Mouse (Mus musculus): ENCODE results near the gene Cdh1.

- TF ChIP-seq EP300 (IDR thresholded peaks at IDR 0.05; ENCODE audit: low read depth in 1 of 2, low read length in 2 of 2) (no peak), NRF1 (IDR thresholded peaks at IDR 0.05; ENCODE audit: insufficient read depth, low read depth, low read length, poor library complexity, severe bottlenecking) (no peak), CHD1 (IDR thresholded peaks at IDR 0.05; ENCODE audit: low read depth, low read length) (no peak), CTCF (IDR thresholded peaks at IDR 0.05 in 2 of 3, conservative IDR thresholded peaks at IDR 0.05 in 1 of 3; ENCODE audit: control insufficient read depth in 1 of 3, insufficient read depth in 1 of 3, low read depth in 2 of 3, low read length in 3 of 3, poor library complexity in 1 of 3, severe bottlenecking in 1 of 3) (no peak), BHLHE40 (IDR thresholded peaks at IDR 0.05; ENCODE audit: borderline replicate concordance, low read depth, low read length) (no peak), USF2 (IDR thresholded peaks at IDR 0.05; ENCODE audit: borderline replicate concordance in 1 of 2, insufficient read depth in 1 of 2, low read depth in 1 of 2, low read length in 2 of 2) (no peak), KAT2A (conservative IDR thresholded peaks at IDR 0.05; ENCODE audit: low read depth, low read length) (no peak)
Observed at GRCm38 (mm10) chr8:106632650-106633049, 29.5 kb downstream of the Cdh1 start.

Measured in MEL (cell line).